Mouse (Mus musculus): ENCODE results near the gene Sycp2l.

GRCm38 (mm10) chr13:41216236-41216635 lies 102.1 kb downstream of the Sycp2l start:
- TF ChIP-seq CTCF (IDR thresholded peaks at IDR 0.05; ENCODE audit: low read depth, low read length): no peak
- TF ChIP-seq EP300 (IDR thresholded peaks at IDR 0.05; ENCODE audit: insufficient read depth, low read depth, low read length): no peak
- no peak for TF ChIP-seq POLR2A (IDR thresholded peaks at IDR 0.05; ENCODE audit: insufficient read depth, low read length)
